Mouse (Mus musculus) lung, adult 2 months (tissue): ENCODE data around the gene Mpv17l. TPM values are rescaled to one million over a fixed set of nuclear protein-coding genes. Genes with fewer than 3 reads are reported as not detected.
"Not testable (repeated sequence)": the region's sequence is repeated elsewhere in the genome, so short reads cannot be mapped to it uniquely, and the experiment has no call there.

Source experiments
- DNase-seq: peaks from one replicate; pipeline ENCODE4 v3.0.0; 2022
- H3K4me1 ChIP-seq: fragments of 200-500 bp; 2 replicates; pipeline ENCODE4 v1.6.1; 2011; ENCODE audit warnings: low read length; ENCODE audit not compliant: control insufficient read depth, insufficient read depth
- H3K4me3 ChIP-seq: fragments of 200-500 bp; replicated peaks from 2 replicates; pipeline ENCODE3; 2011; ENCODE audit warnings: low read depth, mild to moderate bottlenecking, control low read depth, low read length; ENCODE audit errors: extremely low read depth
- CTCF ChIP-seq: fragments of 200-500 bp; IDR thresholded peaks from 2 replicates; pipeline ENCODE4 v1.5.1; 2011; ENCODE audit warnings: mild to moderate bottlenecking, low read length, control low read depth; ENCODE audit not compliant: insufficient read depth
- POLR2A ChIP-seq: fragments of 200-500 bp; IDR thresholded peaks from 2 replicates; pipeline ENCODE4 v1.6.1; 2011; ENCODE audit warnings: low read depth, mild to moderate bottlenecking, control low read depth, low read length, borderline replicate concordance; ENCODE audit errors: extremely low read depth
- WGBS: fragments of 180-500 bp; shearing (Covaris S2); methylation state at CpG from one replicate; pipeline ENCODE4 v1.1.7; 2018; 5-methylcytosine and 5-hydroxymethylcytosine counted together
- polyA plus RNA-seq: library from polyadenylated mRNA; depleted of rRNA; stranded (reverse); fragments of >200 nt; gene quantifications from 2 replicates; pipeline ENCODE4 v1.2.3, GENCODE M21; 2012; rRNA removed

The Mpv17l gene
- polyA plus RNA-seq, 1 experiment: 11.5 TPM

DNA sequence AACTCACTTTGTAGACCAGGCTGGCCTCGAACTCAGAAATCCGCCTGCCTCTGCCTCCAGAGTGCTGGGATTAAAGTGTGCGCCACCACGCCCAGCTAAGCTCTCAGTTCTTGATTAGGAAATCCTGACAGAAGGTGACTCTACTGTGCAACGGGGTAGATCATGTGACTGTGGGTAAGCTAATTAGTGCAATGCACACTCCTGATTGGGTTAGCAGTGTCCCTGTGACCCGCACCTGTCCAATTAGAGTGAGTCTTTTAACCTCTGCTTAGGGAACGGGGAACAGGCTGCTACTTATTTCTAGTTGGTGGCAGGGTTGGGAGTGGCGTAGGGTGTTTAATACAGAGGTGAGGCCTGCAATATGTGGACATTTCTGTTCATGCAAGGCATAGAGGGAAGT, 69.1 kb downstream of the Mpv17l start:
- 86% methylated on average over 8 of the region's 8 CpGs for WGBS
- Histone ChIP-seq H3K4me3 (no peak overlapping the region), H3K4me1 (no peaks in the 10 kb centered on the region)
- TF ChIP-seq POLR2A: no peak
- TF ChIP-seq CTCF: no peak
- no peak for DNase-seq

DNA sequence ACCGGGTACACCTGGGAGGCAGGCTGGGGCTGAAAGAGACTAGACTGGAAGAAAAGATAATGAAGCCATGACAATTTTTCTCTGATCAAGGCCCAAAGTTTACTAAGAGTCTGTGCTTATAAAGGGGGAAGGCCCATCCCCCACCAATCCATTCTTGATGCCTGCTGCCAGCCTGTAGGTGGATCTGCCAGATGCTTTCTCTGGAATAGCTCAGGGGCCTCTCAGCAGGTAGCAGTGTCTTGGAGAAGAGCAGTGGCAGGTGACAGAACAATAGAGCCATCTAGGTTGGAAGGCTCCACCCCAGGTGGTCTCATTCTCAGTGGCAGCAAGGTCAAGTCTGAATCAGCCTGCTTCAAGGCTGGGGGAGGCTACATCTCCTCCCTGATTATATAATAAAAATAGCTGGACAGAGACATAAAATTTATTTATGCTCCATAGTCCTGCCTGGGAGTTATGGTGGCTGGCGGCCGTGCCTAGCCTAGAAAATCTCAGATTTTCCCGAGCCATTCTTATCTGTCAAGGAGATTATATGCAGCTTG, 73.5 kb downstream of the Mpv17l start:
- DNase-seq, H3K4me3 ChIP-seq, H3K4me1 ChIP-seq: not testable (repeated sequence)
- WGBS: 85% methylated on average over 4 of the region's 4 CpGs

DNA sequence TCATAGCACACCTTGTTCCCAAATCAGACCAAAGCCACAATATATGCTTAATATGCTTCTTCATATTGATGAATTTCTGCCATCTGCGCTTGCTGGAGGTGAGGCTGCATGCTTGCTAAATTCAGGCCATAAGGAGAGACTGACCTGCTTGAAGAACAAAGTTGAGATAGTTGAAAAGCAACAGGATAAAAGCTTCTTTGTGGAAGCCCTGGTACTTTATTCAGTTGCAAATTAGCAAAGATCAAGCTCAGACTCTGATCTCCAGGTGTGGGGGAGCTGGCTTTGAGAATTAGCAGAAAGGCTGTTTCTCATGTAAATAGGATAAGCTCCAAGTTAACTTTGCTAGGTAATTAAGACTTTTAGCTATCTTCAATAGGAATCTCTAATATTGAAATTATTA, 74.1 kb downstream of the Mpv17l start:
- DNase-seq, H3K4me3 ChIP-seq: not testable (repeated sequence)
- WGBS: 55% methylated on average over 1 of the region's 1 CpGs

DNA sequence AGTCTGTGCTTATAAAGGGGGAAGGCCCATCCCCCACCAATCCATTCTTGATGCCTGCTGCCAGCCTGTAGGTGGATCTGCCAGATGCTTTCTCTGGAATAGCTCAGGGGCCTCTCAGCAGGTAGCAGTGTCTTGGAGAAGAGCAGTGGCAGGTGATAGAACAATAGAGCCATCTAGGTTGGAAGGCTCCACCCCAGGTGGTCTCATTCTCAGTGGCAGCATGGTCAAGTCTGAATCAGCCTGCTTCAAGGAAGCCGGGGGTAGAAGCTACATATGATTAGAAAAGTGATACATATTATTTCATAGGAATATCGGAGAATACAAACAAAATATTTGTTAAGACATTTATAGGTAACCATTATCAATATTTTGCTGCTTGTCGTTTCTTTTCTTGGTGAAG, 78.8 kb downstream of the Mpv17l start:
- WGBS: 79% methylated on average over 3 of the region's 3 CpGs
- H3K4me3 ChIP-seq, DNase-seq, H3K4me1 ChIP-seq: not testable (repeated sequence)

More for the DNA sequence above, 74.1 kb downstream of the Mpv17l start:
- not testable (repeated sequence) for H3K4me1 ChIP-seq

- 89% methylated on average over 5 of the region's 5 CpGs for WGBS
- DNase-seq: no peak
- Histone ChIP-seq H3K4me1 (no peaks in the 10 kb centered on the region; the same call in 1 of the 2 replicates), H3K4me3 (no peak overlapping the region)
- TF ChIP-seq CTCF (no peak), POLR2A (no peak)
Measured at GRCm38 (mm10) chr16:13983161-13983560, 80.2 kb downstream of the Mpv17l start.

DNA sequence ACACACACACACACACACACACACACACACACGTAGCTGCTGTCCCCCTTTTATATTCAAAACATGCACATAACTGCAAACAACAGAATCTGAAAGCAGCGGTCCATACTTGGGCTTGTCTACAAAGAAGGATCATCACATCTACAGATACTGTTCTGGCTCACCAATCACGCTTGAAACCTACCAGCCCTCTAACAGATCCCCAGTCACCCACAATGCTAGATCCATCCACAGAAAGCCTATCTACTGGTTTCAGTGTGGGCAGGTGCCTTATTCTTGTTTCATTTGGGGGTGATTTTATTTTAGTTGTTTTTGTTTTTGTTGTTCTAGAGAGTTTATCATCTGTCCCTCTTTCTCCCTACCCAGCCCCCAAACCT, 83.2 kb downstream of the Mpv17l start:
- WGBS: 66% methylated on average over 3 of the region's 3 CpGs
- no peak for DNase-seq
- no peak for TF ChIP-seq CTCF
- TF ChIP-seq POLR2A: no peak
- Histone ChIP-seq H3K4me1 (no peaks in the 10 kb centered on the region; the same call in 1 of the 2 replicates), H3K4me3 (no peak overlapping the region)

GRCm38 (mm10) chr16:13986574-13987478, 83.9 kb downstream of the Mpv17l start, which contains the start of the genes 2900011O08Rik and Ifitm7:
2900011O08Rik (plus strand) TSS chr16:13986604.
Ifitm7 (minus strand) TSS chr16:13986888.
- WGBS: 2% methylated on average over 31 of the region's 31 CpGs
- TF ChIP-seq CTCF (no peak), POLR2A (no peak)
- Histone ChIP-seq H3K4me1 (no peaks in the 10 kb centered on the region; the same call in 1 of the 2 replicates), H3K4me3 (no peak within 1 kb of the TSS)
- no peak for DNase-seq

DNA sequence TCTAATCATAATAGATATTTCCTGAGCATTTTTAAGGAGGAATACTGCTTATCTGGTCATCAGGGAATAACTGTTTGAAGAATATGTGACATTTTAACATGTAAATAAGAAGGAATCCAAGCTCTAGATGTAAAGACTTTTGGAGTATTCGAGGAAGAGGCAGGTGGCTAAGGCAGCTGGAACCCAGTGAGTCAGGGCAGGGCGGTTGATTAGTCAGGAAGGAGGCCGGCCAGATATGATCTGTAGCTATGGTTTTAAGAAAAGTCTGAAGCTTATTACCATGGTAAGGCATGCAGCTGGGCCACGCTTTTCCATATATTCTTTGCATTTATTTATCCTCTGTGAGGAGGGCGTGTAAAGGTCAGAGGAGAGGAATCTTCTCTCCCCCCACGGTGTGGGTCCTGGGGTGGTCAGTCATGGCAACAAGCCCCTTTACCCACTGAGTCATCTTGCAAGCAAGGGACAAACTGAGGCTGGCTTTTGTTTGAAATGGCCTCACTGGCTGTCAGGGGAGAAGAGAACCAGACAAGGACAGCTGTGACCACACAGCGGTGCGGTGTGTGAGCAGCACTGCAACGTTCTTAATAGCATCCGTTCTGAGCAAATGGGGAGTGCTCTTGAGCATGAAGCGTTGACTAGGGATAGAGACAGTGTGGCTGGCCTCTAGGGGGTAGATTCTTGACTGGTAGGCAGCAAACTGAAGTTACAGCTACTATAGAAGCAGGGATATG, 89.7 kb downstream of the Mpv17l start:
- Histone ChIP-seq H3K4me3 (no peak overlapping the region), H3K4me1 (no peaks in the 10 kb centered on the region)
- WGBS: 79% methylated on average over 11 of the region's 11 CpGs
- no peak for TF ChIP-seq CTCF
- TF ChIP-seq POLR2A: no peak
- no peak for DNase-seq

- DNase-seq: no peak
- 89% methylated on average over 1 of the region's 1 CpGs for WGBS
- no peak for TF ChIP-seq POLR2A
- TF ChIP-seq CTCF: no peak
- Histone ChIP-seq H3K4me1 (no peaks in the 10 kb centered on the region), H3K4me3 (no peak overlapping the region)
Measured at GRCm38 (mm10) chr16:13994076-13994475, 91.1 kb downstream of the Mpv17l start.

GRCm38 (mm10) chr16:13994502-13994901, 91.5 kb downstream of the Mpv17l start:
- Histone ChIP-seq H3K4me1 (no peaks in the 10 kb centered on the region), H3K4me3 (no peak overlapping the region)
- no peak for TF ChIP-seq POLR2A
- TF ChIP-seq CTCF: no peak
- DNase-seq: no peak
- WGBS: 72% methylated on average over 1 of the region's 1 CpGs

Other genes starting within 250 kb of the Mpv17l start
- gene Parn, start 235.0 kb upstream of the Mpv17l start, polyA plus RNA-seq: 9.3 and 15.1 TPM in 2 replicates
- gene Bfar, start 231.3 kb upstream of the Mpv17l start, polyA plus RNA-seq: 17.3 and 21.7 TPM in 2 replicates
- gene 3110001I22Rik, start 231.2 kb upstream of the Mpv17l start, polyA plus RNA-seq: 0.79 and 1.2 TPM in 2 replicates
- gene Pla2g10, start 172.2 kb upstream of the Mpv17l start, polyA plus RNA-seq: 0.97 TPM in 1 of 2 replicates, not detected in the other
- gene Rrn3, start 122.5 kb upstream of the Mpv17l start, polyA plus RNA-seq: 6.5 and 9.2 TPM in 2 replicates
- 55.5 and 65.8 TPM in 2 replicates for gene Ntan1, start 84.3 kb upstream of the Mpv17l start, polyA plus RNA-seq
- 60.8 and 84.5 TPM in 2 replicates for gene Pdxdc1, start within 50 bp of the Mpv17l start, polyA plus RNA-seq
- 0.20 TPM in 1 of 2 replicates, not detected in the other for gene 2900011O08Rik, start 83.4 kb downstream of the Mpv17l start, polyA plus RNA-seq
- gene Ifitm7, start 83.7 kb downstream of the Mpv17l start, polyA plus RNA-seq: not detected in 2 replicates